Mouse (Mus musculus): Measurements from ENCODE around the gene Slco3a1.

DNA sequence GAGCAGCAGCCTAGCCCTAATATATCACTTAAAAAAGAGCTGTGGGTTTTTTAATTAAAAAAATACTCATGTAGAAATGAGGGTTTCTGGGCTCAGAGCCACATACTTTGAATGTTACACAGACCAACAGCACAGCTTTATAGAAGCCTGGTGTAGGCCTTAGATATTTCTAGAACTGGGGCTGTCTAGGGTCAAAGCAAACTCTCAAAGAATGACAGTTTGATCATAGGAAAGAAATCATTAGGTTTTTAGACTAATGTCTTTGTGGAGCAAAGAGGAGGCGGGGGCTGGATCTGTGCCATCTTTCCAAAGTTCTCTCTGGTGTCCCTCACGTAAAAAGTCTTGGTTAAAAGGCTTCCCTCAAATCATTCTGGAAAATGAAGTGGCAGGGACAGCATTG, 121.6 kb downstream of the Slco3a1 start:
- TF ChIP-seq POLR2A (IDR thresholded peaks at IDR 0.05; ENCODE audit: extremely low read depth, insufficient read depth, low read length) (no peak), CTCF (IDR thresholded peaks at IDR 0.05; ENCODE audit: low read depth, low read length) (no peak)

Data from liver, adult 2 months (tissue).